Mouse (Mus musculus) embryonic facial prominence, embryonic 14.5 days (tissue): ENCODE data around the gene Dzip1. TPM values are rescaled to one million over a fixed set of nuclear protein-coding genes. Genes with fewer than 3 reads are reported as not detected.
A peak's percentile ranks its signal among the peaks of the same experiment; 100 is the strongest.

Experiments
- ATAC-seq: fragments of 200-750 bp; cut with Nextera tagmentation; 2 replicates; pipeline ENCODE4 v1.8.0; 2017; ENCODE audit warnings: low read depth, moderate number of reproducible peaks, moderate TSS enrichment
- DNase-seq: peaks from one replicate; pipeline ENCODE4 v3.0.0-alpha.2; 2015; ENCODE audit warnings: low spot score
- H3K27ac ChIP-seq: fragments of 300-500 bp; sonication (generic); replicated peaks from 2 replicates; pipeline ENCODE4 v1.5.1; 2014; ENCODE audit warnings: low read depth, mild to moderate bottlenecking, low read length, moderate library complexity
- H3K27me3 ChIP-seq: fragments of 300-500 bp; sonication (generic); replicated peaks from 2 replicates; pipeline ENCODE4 v1.6.1; 2014; ENCODE audit warnings: low read length; ENCODE audit not compliant: control insufficient read depth, insufficient read depth
- H3K36me3 ChIP-seq: fragments of 300-500 bp; sonication (generic); 2 replicates; pipeline ENCODE4 v1.6.1; 2014; ENCODE audit warnings: low read length, mixed read lengths; ENCODE audit not compliant: control insufficient read depth, insufficient read depth
- H3K4me1 ChIP-seq: fragments of 300-500 bp; sonication (generic); 2 replicates; pipeline ENCODE4 v1.6.1; 2014; ENCODE audit warnings: antibody characterized with exemption, low read length; ENCODE audit not compliant: control insufficient read depth, insufficient read depth
- H3K4me2 ChIP-seq: fragments of 300-500 bp; sonication (generic); 2 replicates; pipeline ENCODE4 v1.6.1; 2014; ENCODE audit warnings: low read depth, mild to moderate bottlenecking, low read length, moderate library complexity, mixed read lengths
- H3K4me3 ChIP-seq: fragments of 300-500 bp; sonication (generic); 2 replicates; pipeline ENCODE4 v1.5.1; 2014; ENCODE audit warnings: low read depth, mild to moderate bottlenecking, low read length
- H3K9ac ChIP-seq: fragments of 300-500 bp; sonication (generic); 2 replicates; pipeline ENCODE4 v1.6.1; 2014; ENCODE audit warnings: low read depth, mild to moderate bottlenecking, low read length, moderate library complexity, mixed read lengths
- H3K9me3 ChIP-seq: fragments of 300-500 bp; sonication (generic); 2 replicates; pipeline ENCODE4 v1.6.1; 2016; ENCODE audit warnings: low read length; ENCODE audit not compliant: control insufficient read depth
- WGBS: fragments of 180-500 bp; shearing (Covaris S2); extraction: QIAGEN DNeasy Blood & Tissue Kit; methylation state at CpG from one replicate; pipeline ENCODE4 v1.1.7; 2014; 5-methylcytosine and 5-hydroxymethylcytosine counted together
- polyA plus RNA-seq: library from polyadenylated mRNA; unstranded; fragments of >200 nt; fragmentation: Nextera tagmentation; extraction: Ambion mirVana; gene quantifications from 2 replicates; pipeline ENCODE4 v1.2.1, GENCODE M21; 2014

Dzip1 gene
- polyA plus RNA-seq, 1 experiment from 2014 or later: 20.0 TPM

DNA sequence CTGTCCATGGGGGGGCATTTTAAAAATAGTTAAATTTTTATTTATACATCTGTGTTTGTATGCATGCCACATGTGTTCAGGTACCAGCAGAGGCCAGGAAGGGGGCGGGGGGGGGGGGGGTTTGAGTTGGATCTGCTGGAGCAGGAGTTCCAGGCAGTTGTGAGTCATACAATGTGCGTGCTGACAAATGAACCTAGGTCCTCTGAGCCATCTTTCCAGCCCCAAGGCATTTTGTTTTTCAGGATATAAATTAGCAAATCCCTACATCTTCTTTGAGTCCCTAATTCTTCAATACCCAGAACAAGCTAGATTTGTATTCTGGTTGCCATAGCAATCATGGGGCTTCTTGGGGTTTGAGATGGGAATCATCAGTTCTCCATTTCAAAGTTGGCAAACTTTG lies 5.9 kb upstream of the Dzip1 start:
- H3K4me3 ChIP-seq: no peak overlapping the region
- ATAC-seq (no peak), DNase-seq (no peak)
- no peak overlapping the region for H3K27ac ChIP-seq
- no peaks in the 10 kb centered on the region for H3K27me3 ChIP-seq
- 71% methylated on average over 2 of the region's 2 CpGs for WGBS
- no peaks in the 10 kb centered on the region for H3K9me3 ChIP-seq
- H3K4me1 ChIP-seq: no peaks in the 10 kb centered on the region
- no peaks in the 10 kb centered on the region for H3K36me3 ChIP-seq
- H3K9ac ChIP-seq: no peak overlapping the region
- H3K4me2 ChIP-seq: no peak overlapping the region

- Histone ChIP-seq H3K4me3 (no peak overlapping the region), H3K4me2 (no peak overlapping the region), H3K4me1 (peaks cover 4% of the 10 kb centered on the region), H3K27me3 (no peaks in the 10 kb centered on the region), H3K36me3 (no peaks in the 10 kb centered on the region), H3K9me3 (no peaks in the 10 kb centered on the region), H3K27ac (no peak overlapping the region), H3K9ac (no peak overlapping the region)
- ATAC-seq: no peak
- 67% methylated on average over 2 of the region's 2 CpGs for WGBS
- DNase-seq: no peak
Measured at GRCm38 (mm10) chr14:118930777-118931176, 5.5 kb upstream of the Dzip1 start.

DNA sequence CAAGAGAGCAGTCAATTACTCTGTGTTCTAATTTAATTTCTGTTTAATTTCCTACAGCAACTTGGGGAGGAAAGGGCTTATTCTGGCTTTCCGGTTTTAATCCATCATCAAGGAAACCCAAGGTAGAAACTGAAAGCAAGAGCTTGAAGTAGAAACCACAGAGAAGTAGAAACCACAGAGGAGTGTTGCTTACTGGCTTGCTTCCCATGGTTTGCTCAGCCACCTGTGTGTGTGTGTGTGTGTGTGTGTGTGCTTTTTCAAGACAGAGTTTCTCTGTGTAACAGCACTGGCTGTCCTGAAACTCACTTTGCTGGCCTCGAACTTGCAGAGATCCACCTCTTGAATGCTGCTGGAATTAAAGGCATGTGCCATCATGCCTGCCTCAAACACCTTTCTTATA lies 4.5 kb upstream of the Dzip1 start:
- ATAC-seq: no peak
- 63% methylated on average over 2 of the region's 2 CpGs for WGBS
- Histone ChIP-seq H3K4me2 (no peak overlapping the region), H3K36me3 (no peaks in the 10 kb centered on the region), H3K9me3 (no peaks in the 10 kb centered on the region), H3K27ac (no peak overlapping the region), H3K4me1 (peaks cover 7% of the 10 kb centered on the region), H3K27me3 (no peaks in the 10 kb centered on the region), H3K4me3 (no peak overlapping the region), H3K9ac (no peak overlapping the region)
- DNase-seq: peak; percentile 32

DNA sequence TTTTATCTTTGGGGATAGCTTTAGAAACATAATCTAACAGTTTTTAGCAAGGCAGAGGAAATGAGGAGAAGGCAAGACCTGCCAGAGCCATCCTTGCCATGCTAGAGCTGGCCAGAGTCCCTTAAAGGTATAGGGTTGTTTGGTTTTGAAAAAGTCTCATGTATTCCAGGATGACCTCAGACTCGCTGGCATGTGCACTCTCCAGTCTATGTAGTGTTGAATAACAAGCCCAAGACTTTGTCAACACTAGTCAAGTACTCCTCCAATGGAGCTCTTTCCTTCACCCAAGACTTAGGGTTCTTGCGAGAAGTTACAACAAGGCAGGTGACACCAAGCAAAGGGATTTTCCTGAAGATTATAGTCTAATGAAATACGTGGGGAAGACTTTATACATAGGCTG lies 3.3 kb upstream of the Dzip1 start:
- Histone ChIP-seq H3K27ac (no peak overlapping the region), H3K9ac (no peak overlapping the region), H3K36me3 (no peaks in the 10 kb centered on the region), H3K4me3 (no peak overlapping the region), H3K27me3 (no peaks in the 10 kb centered on the region), H3K9me3 (no peaks in the 10 kb centered on the region), H3K4me1 (peaks cover 19% of the 10 kb centered on the region), H3K4me2 (no peak overlapping the region)
- no peak for ATAC-seq
- WGBS: 75% methylated on average over 3 of the region's 3 CpGs
- no peak for DNase-seq

GRCm38 (mm10) chr14:118922667-118923184 lies 2.5 kb downstream of the Dzip1 start:
- peaks cover 16% of the 10 kb centered on the region; the same call in 1 of the 2 replicates for H3K36me3 ChIP-seq
- H3K4me1 ChIP-seq: peaks cover 36% of the 10 kb centered on the region
- H3K27ac ChIP-seq: no peak overlapping the region
- 6% methylated on average over 26 of the region's 47 CpGs for WGBS
- peak overlapping the region; percentile 58 for H3K9ac ChIP-seq
- ATAC-seq: peak; percentile 3; the same call in 1 of the 2 replicates
- no peaks in the 10 kb centered on the region for H3K9me3 ChIP-seq
- peak overlapping the region; percentile 92 for H3K4me2 ChIP-seq
- peak; percentile 33 for DNase-seq
- no peaks in the 10 kb centered on the region for H3K27me3 ChIP-seq
- H3K4me3 ChIP-seq: peak overlapping the region; percentile 73

DNA sequence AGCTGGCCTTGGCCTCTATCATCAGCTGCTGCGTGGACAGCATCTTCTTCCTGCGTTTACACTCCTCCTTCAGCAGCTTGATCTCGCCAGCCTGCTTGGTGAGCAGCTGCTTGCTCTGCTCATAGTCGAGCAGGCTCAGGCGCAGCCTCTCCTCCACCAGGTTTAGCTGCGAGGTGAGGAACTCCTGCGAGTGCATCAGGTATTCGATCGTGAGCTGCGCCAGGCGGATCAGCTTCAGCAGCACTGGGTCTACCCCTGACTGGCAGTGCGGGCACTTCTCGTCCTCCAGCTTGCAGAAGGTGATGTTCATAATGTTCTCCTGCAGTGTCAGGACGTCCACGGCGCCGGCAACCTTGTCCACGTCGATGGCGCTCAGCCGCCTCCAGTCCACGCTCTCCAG lies 3.0 kb downstream of the Dzip1 start:
- 28% methylated on average over 22 of the region's 22 CpGs for WGBS
- peak overlapping the region; percentile 73 for H3K4me3 ChIP-seq
- peaks cover 36% of the 10 kb centered on the region for H3K4me1 ChIP-seq
- ATAC-seq (no peak), DNase-seq (no peak)
- H3K36me3 ChIP-seq: peaks cover 19% of the 10 kb centered on the region
- no peaks in the 10 kb centered on the region for H3K9me3 ChIP-seq
- H3K27ac ChIP-seq: no peak overlapping the region
- H3K4me2 ChIP-seq: peak overlapping the region; percentile 92
- peak overlapping the region; percentile 58 for H3K9ac ChIP-seq
- no peaks in the 10 kb centered on the region for H3K27me3 ChIP-seq

DNA sequence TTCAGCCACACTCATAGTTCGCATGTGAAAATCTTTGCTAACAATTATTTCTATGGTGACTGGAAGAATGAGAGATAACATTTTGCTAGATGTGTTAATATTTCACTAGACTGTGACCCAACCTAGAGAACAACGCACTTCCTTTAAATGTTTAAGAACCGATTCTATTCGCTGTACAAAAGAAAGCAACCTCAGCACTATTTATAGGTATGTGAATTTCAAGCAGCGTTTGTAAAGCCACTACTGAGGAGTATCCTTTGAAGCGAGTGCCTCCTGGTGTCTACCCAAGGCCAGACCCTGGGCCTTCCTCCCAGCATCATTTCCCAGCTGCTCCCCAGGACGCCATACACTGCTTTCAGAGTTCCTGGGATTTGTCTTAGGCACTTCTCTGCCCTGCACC lies 4.6 kb downstream of the Dzip1 start:
- no peaks in the 10 kb centered on the region for H3K27me3 ChIP-seq
- H3K4me1 ChIP-seq: peaks cover 31% of the 10 kb centered on the region
- H3K9ac ChIP-seq: no peak overlapping the region
- H3K27ac ChIP-seq: no peak overlapping the region
- no peak overlapping the region for H3K4me3 ChIP-seq
- DNase-seq (no peak), ATAC-seq (no peak)
- no peak overlapping the region for H3K4me2 ChIP-seq
- no peaks in the 10 kb centered on the region for H3K9me3 ChIP-seq
- 59% methylated on average over 7 of the region's 7 CpGs for WGBS
- peaks cover 28% of the 10 kb centered on the region for H3K36me3 ChIP-seq

DNA sequence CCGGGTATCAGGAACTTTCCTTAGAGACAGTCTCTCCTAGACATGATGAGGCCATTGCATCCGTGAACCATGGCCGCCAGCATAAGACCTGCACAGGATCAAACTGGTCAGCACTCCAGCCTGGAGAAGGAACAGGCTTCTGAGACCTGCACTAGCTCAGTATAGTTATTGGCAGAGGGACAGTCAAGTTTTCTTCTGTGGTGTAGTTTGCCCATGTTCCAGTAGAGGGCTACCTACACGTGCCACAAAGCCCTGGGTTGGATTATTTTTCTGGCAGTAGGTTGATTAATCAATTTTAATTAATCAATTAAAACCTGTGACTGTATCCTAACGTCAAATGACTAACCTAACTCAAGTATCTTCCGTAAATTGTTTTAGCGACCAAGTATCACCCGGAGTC lies 6.2 kb downstream of the Dzip1 start:
- Histone ChIP-seq H3K4me2 (no peak overlapping the region), H3K27ac (no peak overlapping the region), H3K4me3 (no peak overlapping the region), H3K9ac (no peak overlapping the region), H3K9me3 (no peaks in the 10 kb centered on the region), H3K4me1 (peaks cover 21% of the 10 kb centered on the region), H3K27me3 (no peaks in the 10 kb centered on the region), H3K36me3 (peaks cover 32% of the 10 kb centered on the region)
- no peak for DNase-seq
- WGBS: 74% methylated on average over 8 of the region's 8 CpGs
- no peak for ATAC-seq

GRCm38 (mm10) chr14:118913651-118914050 lies 11.6 kb downstream of the Dzip1 start:
- Histone ChIP-seq H3K36me3 (peaks cover 49% of the 10 kb centered on the region), H3K4me3 (no peak overlapping the region), H3K9me3 (no peaks in the 10 kb centered on the region), H3K4me1 (no peaks in the 10 kb centered on the region), H3K4me2 (no peak overlapping the region), H3K27ac (no peak overlapping the region), H3K9ac (no peak overlapping the region), H3K27me3 (no peaks in the 10 kb centered on the region)
- WGBS: 40% methylated on average over 5 of the region's 5 CpGs
- ATAC-seq (no peak), DNase-seq (no peak)
